Mouse (Mus musculus): Measurements from ENCODE around the gene Olfr288. TPM values are rescaled to one million over a fixed set of nuclear protein-coding genes. Genes with fewer than 3 reads are reported as not detected.
A peak's percentile ranks its signal among the peaks of the same experiment; 100 is the strongest.

The Olfr288 gene
- not detected for total RNA-seq (2021)
- long read RNA-seq, experiment 1: 0 reads
- long read RNA-seq, experiment 2: 0 reads

DNA sequence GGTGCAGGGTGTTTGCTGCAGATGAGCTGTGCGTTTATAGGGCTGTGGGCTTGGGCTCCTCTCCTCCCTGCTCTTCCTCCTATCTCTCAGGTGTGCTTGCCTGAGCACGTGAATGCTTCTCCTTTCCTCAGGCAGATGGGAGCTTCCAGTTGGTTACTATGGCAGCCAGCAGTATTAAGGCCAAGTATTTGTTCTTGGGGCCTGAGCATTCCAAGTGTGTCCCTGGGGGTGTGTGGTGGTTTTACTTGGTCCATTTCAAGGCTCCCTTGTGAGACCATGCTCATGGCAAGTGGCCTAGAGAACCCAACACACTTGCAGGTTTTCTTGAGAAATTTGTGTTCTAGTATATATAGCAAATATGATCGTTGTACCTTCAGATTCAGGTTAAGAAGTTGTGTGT lies at the start of gene Olfr288:
Gene Olfr288 (minus strand): TSS at position 101 of the 400 bp plus-strand sequence.
- DNase-seq (ENCODE audit: low spot score in 2 of 2): no peak

DNA sequence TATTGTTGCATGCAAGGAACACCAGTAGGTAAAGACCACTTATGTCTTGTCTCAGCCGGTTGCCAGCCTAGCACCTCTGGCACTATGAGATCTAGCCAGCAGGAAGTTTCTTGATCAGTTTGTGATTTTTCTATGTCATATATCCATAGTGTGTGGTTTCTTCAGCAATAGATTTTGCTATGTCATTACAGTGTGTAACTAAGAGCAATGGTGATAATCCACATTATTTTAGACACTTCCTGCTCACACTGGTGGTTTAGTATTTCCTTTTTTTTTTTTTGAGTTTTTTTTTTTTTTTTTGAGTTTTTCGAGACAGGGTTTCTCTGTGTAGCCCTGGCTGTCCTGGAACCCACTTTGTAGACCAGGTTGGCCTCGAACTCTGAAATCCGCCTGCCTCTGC lies 40.1 kb upstream of the Olfr288 start:
- DNase-seq (ENCODE audit: low spot score in 2 of 2): no peak

DNA sequence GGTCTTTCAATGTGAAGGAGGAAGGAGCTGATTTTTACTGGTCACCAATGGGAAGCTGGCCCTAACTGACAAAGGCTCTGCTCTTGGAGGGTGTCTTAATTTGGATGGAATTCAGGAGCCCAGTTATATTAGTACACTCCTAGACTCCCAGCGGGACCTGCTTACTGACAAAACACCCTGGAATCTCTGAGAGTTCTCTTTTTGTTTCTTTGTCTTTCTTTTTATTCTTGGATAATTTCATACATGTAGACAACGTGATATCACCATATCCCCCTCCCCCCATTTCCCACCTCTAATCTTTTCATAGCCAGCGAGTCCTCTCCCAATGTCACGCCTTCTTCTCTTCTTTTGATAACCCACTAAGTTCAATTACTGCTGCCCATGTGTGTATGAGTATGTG lies 39.0 kb upstream of the Olfr288 start, which contains the start of gene Olfr286:
Gene Olfr286 (minus strand): TSS at position 101 of the 400 bp plus-strand sequence.
- no peak for DNase-seq (ENCODE audit: low spot score in 2 of 2)

DNA sequence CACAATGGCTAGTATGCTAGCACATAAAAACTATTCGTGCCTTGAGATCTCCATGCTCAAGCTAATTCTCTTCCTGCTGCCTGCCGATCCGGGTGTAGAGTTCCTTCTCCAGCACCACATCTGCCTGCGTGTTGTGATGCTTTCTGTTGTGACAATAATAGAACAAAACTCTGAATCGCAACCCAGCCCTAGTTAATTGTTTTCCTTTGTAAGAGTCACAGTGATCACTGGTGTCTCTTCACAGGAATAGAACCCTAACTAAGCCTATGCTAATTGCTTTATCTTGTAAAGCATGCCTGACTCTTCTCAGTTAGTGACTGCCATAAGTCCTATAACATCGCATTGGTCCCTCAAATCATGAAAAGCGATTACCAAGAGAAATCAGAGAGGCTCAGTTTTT lies 30.8 kb upstream of the Olfr288 start:
- DNase-seq (ENCODE audit: low spot score in 2 of 2): no peak

DNA sequence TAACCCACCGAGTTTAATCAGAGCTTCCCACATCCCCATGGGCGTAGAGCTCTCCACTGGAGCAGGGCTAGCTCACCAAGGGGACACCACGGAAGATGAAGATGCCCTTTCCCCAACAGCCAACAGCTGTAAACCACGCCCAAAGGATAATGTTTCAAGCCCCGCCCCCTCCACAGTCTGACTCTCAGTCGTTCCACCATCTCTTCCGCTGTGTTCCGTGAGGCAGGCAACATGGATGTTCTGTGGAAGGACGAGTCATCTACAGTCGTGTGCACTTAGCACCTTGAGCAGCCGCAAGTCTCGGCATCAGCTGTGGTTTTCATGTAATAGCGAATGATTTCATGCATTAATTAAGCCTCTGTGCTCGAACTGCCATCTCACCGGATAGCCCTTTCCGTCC lies 30.3 kb upstream of the Olfr288 start:
- no peak for DNase-seq (ENCODE audit: low spot score in 2 of 2)

DNA sequence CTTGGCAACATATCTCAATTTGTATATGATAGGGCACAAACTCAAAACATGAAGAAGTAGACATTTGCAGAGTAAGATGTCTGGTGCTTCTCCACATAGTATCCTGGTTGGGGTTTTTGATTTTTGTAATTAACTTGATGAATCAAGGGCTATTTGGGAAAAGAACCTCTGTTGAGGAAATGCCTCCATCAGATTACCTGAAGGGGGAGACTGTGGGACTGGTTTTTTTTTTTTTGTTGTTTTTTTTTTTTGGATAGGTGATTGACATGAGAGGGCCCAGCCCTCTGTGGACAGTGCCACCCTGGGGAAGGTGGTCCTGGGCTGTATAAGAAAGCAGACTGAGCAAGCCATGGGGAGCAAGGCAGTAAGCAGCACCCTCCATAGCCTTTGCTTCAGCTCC lies 27.0 kb upstream of the Olfr288 start:
- DNase-seq (ENCODE audit: low spot score in 2 of 2): no peak

DNA sequence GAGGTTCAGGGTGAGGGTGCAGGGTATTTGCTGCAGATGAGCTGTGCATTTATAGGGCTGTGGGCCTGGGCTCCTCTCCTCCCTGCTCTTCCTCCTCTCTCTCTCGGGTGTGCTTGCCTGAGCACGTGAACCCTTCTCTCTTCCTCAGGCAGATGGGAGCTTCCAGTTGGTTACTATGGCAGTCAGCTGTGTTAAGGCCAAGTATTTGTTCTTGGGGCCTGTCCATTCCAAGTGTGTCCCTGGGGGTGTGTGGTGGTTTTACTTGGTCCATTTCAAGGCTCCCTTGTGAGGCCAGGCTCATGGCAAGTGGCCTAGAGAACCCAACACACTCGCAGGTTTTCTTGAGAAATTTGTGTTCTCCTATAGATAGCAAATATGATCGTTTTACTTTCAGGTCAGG lies 25.5 kb upstream of the Olfr288 start, which contains the start of the genes Gm44579 and Olfr287:
Gene Gm44579 (minus strand): TSS at position 101 of the 400 bp plus-strand sequence.
Gene Olfr287 (minus strand): TSS at position 180 of the 400 bp plus-strand sequence.
- peak in 1 of 2 experiments; percentile 12 for DNase-seq (ENCODE audit: low spot score in 2 of 2)

DNA sequence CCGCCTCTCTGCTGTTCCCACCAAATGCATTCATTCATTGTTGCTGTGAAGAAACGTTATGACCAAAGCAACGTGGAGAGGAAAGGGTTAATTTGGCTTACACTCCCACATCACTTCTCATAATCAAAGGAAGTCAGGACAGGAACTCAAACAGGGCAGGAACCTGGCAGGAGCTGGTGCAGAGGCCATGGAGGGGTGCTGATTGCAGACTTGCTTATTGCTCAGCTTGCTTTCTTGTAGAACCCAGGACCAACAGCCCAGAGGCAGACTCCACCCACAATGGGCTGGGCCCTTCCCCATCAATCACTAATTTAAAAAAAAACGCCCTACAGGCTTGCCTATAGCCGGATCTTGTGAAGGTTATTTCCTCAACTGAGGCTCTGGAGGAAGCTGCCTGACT lies 18.8 kb upstream of the Olfr288 start:
- no peak for DNase-seq (ENCODE audit: low spot score in 2 of 2)

DNA sequence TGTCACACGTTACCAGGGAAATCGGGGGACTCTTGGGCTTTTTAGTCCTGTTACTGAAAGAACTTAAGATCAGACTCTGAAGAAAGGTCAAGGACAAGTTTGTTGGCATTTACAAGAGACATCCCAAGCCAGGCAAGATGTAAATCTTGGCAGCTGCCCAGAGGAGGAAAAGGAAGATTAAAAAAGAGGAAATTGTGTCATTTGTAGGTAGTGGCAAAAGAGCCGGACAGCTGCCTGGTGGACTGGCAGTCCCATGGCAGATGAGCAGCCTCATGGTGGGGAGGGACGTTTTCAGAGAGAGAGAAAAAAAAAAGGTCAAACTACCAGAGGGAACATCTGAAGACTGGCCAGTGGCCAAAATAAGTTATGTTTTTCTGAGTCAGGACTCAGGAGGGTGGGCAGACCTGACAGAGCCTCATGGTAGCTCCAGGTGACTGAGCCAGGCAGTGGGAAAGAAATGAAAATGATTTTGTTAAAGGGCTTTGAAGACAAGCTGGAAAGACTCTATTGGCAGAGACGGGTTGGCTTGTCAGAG lies 18.1 kb upstream of the Olfr288 start:
- no peak for DNase-seq (ENCODE audit: low spot score in 2 of 2)

DNA sequence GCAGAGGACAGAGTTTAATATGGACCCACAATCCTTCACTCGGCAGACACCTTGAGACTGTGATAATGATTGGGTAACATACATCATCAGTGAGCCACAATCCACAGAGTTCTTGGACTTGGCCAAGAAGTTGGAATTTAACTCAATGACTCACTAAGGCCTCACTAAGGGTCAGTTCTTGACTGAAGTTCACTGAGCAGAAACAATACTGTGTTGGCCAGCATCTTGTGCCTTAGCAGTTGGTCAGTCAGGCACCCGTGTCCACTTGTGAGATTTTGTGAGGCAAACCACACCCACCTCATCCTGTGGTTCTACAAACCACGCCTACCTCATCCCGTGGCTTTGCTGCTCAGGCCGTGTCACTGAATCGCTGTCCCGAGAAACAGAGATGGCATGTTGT lies 14.3 kb upstream of the Olfr288 start:
- no peak for DNase-seq (ENCODE audit: low spot score in 2 of 2)

DNA sequence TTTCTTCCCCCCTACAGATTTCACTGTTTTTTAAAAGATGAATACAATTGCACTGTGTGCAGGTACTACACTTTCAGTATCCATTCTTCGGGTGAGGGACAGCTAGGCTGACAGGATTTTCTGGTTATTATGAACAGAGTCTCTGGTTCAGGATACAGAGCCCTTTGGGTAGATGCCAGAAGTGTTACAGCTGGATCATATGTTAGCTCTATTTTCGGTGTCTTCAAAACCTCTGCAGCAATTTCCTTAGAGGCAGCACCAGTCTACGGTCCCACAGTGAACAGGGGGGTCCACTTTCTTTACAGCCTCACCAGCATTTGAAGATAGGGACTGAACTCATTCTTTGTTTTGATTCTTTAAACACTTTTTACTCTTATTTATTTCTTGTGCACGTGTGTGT lies 10.9 kb downstream of the Olfr288 start:
- DNase-seq (ENCODE audit: low spot score in 2 of 2): no peak

DNA sequence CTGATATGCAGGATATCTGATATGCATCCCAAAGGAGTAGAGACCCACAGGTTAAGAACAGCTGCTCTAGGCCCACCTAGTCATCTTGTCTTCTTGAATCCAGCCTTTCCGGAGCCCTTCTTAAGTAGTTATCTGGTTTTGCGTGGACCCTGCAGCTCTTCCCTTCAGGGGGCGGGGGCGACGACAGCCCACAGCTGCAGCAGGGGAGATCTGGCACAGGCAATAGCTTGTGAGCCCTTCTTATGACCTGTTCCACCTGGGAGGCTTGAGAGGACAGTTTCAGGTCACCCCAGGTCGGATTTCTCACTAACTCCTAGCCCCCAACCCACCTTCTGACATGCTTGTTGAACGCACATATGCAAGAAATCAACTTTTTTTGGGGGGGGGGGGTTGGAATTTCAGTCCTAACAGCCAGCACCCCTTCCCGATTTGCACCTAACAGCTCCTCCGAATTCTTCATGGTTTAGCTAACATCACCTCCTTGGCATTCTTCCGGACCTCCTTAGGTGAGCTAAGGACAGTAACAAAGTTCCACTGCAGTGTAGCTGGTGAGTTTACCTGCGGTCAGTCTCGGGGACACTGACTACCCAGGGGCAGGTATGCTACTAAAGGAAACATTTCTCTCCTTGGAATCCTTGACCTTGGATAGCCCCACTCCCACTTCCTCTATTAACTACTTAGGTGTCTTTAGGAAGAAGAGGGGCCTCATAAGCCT lies 13.3 kb downstream of the Olfr288 start:
- DNase-seq (ENCODE audit: low spot score in 2 of 2): no peak

DNA sequence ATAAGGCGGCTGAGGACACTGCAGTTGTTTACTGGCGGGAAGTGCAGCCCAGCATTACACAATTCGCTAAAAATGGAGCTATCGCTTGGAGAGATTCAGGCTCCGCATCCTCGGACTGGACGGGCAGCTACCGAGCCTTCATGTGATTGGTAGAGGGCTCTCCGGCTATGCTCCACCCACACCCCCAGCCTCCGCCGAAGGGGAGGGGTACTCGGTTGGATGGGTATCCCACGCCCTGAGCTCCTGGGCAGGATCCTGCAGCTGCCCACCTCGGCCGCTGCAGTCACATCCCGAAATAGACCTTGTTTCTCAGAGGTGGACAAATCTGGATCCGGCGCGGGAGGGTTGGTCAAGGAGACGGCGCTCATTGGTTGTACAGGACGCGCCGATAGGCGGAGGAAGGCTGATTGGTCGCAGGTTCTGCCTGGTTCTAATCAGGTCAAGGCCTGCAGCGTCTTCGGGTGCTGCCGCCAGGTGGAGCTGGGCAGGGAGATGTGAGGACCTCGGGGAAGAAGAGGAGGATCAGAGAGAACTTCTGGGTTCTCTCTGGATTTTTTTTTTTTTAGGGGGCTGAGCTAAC lies 14.1 kb downstream of the Olfr288 start:
- DNase-seq (ENCODE audit: low spot score in 2 of 2): peak; percentile 91

DNA sequence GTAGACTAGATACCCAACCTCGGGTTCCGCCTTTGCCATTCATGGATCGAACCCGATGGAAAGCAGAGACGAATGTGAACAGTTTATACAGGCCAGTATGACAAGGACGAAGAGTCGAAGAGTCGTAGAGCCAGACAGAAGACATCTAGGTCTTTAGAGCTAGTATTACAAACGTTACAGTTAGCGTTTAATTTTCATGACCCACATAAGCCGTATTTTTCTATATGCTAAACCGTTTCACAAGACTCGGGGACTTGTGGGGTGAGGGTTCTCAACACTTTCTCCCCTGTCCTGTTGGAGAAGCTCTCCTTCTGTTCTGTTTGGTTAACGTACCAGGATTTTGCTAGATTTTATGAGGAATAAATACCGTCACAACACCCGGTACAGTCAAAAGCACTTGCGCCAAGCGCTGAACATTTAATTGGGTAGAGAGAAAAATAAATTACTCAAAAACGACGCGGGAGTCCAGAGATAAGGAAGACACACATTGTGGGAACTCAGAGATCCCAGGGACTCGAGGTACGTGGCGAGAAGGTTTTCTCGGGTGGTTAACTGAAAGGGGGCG lies 14.7 kb downstream of the Olfr288 start:
- DNase-seq (ENCODE audit: low spot score in 2 of 2): no peak

DNA sequence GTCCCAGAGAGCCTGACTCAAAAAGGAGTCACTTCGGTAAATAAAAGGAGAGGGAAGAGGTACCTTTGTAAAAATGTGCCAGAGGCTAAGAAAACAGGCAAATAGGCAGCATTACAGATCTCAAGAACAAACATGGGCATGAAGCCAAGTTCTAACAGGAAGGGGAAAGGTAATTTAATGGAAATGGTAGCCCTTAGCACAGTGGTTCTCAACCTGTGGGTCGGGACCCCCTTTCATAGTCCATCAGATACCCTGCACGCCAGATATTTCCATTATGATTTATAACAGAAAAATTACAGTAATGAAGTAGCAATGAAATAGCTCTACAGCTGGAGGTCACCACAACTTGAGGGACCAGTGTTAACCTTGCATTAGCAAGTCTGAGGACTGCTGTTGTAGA lies 18.0 kb downstream of the Olfr288 start:
- no peak for DNase-seq (ENCODE audit: low spot score in 2 of 2)

DNA sequence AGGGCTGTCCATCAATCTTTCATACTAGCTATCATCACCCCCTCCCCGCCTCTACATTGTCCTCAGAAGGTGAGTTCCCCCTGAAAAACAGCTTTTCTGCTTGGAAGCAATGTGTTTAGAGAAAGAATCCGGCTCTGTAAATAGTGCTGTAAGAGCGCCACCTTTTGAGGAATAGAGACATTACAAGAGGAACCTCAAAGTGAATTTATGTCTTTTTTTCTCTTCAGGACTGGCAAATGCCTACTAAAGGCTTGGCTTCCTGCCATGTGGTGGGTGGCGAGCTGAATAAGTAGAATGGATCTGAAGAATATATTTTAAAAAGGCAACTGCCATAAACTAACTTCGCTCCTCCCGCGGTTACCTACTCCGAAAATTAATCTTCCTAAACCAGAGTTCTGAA lies 21.5 kb downstream of the Olfr288 start:
- peak; percentile 48 to 88 for DNase-seq (ENCODE audit: low spot score in 2 of 2)

DNA sequence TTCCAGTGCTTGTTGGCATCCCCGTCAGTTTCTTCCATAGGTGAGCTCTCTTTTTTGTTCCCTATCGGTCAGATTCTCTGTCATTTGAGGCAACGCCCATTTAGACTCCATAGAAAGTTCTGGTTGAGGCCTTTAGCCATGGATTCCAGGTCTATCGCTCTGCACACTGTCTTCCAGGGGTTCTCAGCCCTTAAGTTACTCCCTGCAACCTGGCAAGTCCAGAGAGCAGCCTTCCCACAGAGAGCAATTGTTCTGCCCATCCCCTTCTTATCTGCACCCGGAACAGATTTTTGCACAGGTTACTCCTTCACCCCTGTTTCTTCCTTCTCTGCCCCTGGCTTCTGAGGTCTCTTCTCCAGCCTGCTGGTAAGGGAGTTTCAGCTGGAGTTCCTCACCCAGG lies 23.2 kb downstream of the Olfr288 start:
- no peak for DNase-seq (ENCODE audit: low spot score in 2 of 2)

DNA sequence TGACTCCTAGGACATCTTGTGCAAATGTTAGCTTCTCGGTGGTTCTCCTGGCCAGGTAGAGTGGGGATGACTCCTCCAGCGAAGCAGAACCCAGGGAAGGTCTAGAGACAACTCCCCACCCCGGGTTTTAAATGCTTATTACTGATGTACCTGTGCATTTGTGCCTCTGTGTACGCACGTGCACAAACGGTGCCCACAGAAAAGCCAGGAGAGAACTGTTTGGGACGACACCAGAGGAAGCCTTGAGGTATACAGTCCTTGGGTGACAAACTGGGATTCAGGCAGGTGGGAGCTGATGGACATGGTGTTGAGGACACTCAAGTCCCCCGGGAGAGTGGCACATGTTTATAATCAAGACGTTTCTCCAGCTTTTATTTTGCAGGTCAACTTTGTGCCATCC lies 24.4 kb downstream of the Olfr288 start:
- DNase-seq (ENCODE audit: low spot score in 2 of 2): no peak

DNA sequence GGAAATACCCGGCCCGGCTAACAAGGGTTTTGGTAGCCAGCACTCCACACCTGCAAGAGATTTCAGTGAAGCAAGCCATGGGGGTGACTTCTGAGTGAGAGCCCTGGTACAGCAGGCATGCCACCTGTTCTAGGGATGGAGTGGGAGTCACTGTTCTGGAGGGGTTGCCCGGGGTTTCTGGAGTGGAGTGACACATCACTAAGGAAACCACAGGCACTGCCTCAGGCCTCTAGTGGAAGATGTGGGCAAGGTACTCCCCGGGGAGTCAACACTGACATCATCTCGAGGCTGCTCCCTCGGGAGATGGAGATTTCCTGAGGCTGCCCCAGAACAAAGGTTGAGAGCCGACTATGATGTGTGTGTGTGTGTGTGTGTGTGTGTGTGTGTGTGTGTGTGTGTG lies 25.0 kb downstream of the Olfr288 start:
- DNase-seq (ENCODE audit: low spot score in 2 of 2): peak; percentile 61 to 64

DNA sequence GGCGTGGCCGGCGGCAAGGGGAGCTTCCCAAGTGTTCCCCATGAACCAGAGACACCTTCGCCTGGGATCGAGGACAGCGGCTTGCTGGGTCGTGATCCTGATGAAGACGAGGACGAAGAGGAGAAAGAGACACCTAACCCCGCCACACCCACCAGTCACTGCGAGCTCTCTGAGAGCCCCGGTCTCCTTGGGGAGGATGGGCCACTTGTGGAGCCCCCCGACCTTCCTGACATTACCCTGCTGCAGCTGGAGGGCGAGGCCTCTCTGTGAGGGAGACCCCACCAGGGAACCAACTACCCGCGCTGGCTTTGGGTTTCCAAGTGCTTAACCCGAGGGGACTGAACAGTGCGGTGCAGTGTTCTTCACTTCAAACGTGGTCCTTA lies 26.7 kb downstream of the Olfr288 start:
- DNase-seq (ENCODE audit: low spot score in 2 of 2): no peak

DNA sequence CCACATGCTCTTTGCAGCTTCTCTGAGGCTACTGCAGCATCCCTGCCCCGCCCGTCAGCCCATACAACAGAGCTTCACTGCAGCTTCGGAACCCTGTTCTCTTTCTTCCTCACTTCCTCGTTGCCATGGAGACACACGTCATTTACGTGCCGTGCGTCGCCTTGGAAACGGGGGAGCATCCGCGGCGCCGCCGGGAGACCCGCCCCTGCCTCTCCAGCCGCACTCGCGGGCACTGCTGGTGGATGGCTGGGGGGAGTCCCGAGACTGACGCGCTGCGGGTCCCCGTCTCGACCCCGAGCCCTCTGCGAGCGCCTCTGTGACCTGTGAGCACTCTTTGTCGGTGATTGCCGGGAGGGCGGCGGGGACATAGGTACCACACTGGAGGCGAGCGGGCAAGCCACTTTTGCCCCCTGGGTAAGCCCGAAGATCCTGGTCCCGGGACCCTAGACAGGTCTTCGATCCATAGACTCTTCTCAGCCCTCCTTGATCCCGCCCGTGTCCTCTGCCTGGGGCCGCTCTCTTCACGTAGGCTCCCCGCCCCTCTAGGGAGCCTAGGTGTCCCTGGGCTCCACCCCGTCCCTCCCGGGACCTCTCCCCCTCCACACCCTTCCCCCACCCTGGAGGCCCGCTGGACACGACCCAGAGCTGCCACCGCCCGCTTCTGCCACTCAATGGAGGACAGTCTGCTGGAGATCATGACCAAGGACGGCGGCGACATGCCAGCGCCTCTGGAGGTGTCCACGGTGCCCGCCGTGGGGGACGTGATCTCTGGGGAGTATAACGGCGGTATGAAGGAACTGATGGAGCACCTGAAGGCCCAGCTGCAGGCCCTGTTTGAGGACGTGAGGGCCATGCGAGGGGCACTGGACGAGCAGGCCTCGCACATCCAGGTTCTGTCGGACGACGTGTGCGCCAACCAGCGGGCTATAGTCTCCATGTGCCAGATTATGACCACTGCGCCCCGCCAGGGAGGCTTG lies 27.4 kb downstream of the Olfr288 start:
- peak; percentile 83 to 95 for DNase-seq (ENCODE audit: low spot score in 2 of 2)

All from layer of hippocampus, postnatal 14 days (tissue).